Mouse (Mus musculus): ENCODE results near the gene Sipa1l2.

GRCm38 (mm10) chr8:125391271-125391670 is 178.3 kb downstream of the Sipa1l2 start:
- TF ChIP-seq CTCF (conservative IDR thresholded peaks at IDR 0.05; ENCODE audit: low read length) (no peak), NANOG (IDR thresholded peaks at IDR 0.05; ENCODE audit: borderline replicate concordance, low read length) (no peak)
